Mouse (Mus musculus) left cerebral cortex, postnatal 14 days (tissue): Measurements from ENCODE around the gene Cfap298. TPM values are rescaled to one million over a fixed set of nuclear protein-coding genes. Genes with fewer than 3 reads are reported as not detected.
A peak's percentile ranks its signal among the peaks of the same experiment; 100 is the strongest.

ENCODE experiments used
- DNase-seq, 2 experiments: peaks; one replicate each; pipeline ENCODE4 v3.0.0; 2021 to 2022; ENCODE audit warnings: low spot score in 2 of 2, mixed read lengths in 1 of 2
- intact Hi-C: fragments of 180-260 bp; cut with DNase I; formaldehyde crosslinking; loops from one replicate; pipeline ENCODE4 v1.15.1; 2025
- long read RNA-seq, 2 experiments: library from polyadenylated mRNA; stranded (forward); transcript quantifications; one replicate each; pipeline ENCODE4 v2.0.0; 2021
- total RNA-seq, 2 experiments: library from RNA; stranded (reverse); gene quantifications; 2 replicates each; pipeline ENCODE4 v1.2.3; 2021

Gene Cfap298
- total RNA-seq, result 10 to 100 TPM; 34.2 to 38.7 TPM
- long read RNA-seq, experiment 1, transcript Cfap298-201 (7 exons, 1,430 nt), result major isoform, 55 of 62 reads
- long read RNA-seq, experiment 1, partial matches to known transcripts, result 3 of 62 reads
- long read RNA-seq, experiment 1, other reads (novel, unspliced or antisense), result 4 of 62 reads
- long read RNA-seq, experiment 2, transcript Cfap298-201 (7 exons, 1,430 nt), result major isoform, 38 of 47 reads
- long read RNA-seq, experiment 2, partial matches to known transcripts, result 2 of 47 reads
- long read RNA-seq, experiment 2, other reads (novel, unspliced or antisense), result 6 of 47 reads

DNA sequence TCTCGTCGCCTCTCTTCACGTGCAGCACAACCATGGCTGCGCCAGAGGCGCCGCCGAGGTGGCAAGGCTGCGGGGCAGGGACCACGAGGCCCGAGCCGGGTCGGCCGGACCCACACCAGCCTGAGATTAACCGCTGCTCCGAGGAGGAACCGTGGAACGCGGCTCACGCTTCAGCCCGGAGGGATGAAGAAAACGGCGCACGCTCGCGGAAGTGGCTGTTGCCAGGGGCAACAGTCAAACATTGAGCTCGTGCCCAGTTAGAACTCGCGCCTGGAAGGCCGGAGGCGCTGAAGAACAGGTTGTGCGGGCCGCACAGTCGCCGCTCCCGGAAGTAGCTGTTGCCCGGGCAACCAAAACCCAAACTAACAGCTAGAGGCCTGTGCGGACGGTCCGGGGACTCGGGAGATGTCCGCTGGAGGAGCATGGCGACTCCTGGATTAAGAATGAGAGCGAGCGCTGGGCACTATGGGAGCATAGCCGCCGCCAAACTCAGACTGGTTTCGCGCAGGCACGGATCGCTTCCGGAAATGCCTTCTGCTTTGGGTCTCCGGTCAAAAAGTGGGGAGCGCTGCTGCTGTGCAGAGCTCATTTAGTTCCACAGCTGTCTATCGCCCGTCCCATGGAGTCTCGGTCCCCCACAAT lies at the start of gene Cfap298:
Gene Cfap298 (minus strand): TSS at position 428 of the 642 bp plus-strand sequence.
- peak; percentile 95 for DNase-seq
- intact Hi-C loops, result loop anchor here (5.0 kb wide), 1 partner anchor 123 kb away; the partner anchor contains the start of gene Urb1

GRCm38 (mm10) chr16:90971004-90971403 lies 36.1 kb upstream of the Cfap298 start:
- intact Hi-C loops, result no loop called here
- DNase-seq, result no peak

GRCm38 (mm10) chr16:90966241-90966640 lies 31.3 kb upstream of the Cfap298 start:
- intact Hi-C loops, result no loop called here
- DNase-seq, result no peak

- DNase-seq, result no peak
- intact Hi-C loops, result loop anchor here (5.0 kb wide), 1 partner anchor 63 kb away; no protein-coding TSS in a partner anchor
Measured at GRCm38 (mm10) chr16:90964302-90964701, 29.4 kb upstream of the Cfap298 start.

DNA sequence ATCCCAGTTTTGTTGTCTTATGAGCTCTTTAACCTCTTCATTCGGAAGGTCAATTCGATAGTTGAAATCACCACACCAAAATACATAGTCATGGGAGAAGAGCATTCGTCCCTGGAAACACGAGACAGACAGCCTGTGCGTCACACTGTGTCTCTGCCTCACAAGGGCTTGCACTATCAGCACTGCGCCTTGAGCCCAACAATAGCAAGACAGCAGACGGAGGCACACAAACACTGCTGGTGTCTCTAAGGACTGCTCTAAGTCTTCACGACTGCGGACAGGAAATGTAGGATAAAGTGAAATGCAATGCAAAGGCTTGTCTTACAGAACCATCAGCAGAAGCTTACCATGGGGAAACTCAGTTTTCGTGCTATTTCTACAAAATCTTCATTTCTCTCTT lies 29.0 kb upstream of the Cfap298 start:
- DNase-seq, result no peak
- intact Hi-C loops, result loop anchor here (2.0 to 5.0 kb wide), 2 partner anchors 19 to 63 kb away; no protein-coding TSS in a partner anchor

DNA sequence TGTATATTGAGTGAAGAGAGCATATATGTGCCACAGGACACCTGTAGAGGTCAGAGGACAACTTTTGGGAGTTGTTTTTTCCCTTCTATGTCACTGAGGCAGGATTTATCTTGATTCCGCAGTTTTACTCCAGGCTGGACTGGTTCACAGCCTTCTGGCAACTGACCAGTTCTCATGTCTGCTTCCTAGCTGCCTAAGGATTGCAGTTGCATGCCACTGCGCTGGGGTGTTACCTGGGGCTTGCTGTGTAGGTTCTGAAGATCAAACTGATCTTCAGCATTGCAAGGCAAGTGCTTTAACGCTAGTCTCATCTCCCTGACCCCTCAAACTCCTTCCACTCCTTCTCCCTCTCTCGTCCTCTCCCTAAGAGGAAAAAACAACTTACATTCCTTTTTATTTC lies 28.3 kb upstream of the Cfap298 start:
- no peak for DNase-seq
- intact Hi-C loops, result loop anchor here (2.0 to 5.0 kb wide), 2 partner anchors 18 to 64 kb away; no protein-coding TSS in a partner anchor

DNA sequence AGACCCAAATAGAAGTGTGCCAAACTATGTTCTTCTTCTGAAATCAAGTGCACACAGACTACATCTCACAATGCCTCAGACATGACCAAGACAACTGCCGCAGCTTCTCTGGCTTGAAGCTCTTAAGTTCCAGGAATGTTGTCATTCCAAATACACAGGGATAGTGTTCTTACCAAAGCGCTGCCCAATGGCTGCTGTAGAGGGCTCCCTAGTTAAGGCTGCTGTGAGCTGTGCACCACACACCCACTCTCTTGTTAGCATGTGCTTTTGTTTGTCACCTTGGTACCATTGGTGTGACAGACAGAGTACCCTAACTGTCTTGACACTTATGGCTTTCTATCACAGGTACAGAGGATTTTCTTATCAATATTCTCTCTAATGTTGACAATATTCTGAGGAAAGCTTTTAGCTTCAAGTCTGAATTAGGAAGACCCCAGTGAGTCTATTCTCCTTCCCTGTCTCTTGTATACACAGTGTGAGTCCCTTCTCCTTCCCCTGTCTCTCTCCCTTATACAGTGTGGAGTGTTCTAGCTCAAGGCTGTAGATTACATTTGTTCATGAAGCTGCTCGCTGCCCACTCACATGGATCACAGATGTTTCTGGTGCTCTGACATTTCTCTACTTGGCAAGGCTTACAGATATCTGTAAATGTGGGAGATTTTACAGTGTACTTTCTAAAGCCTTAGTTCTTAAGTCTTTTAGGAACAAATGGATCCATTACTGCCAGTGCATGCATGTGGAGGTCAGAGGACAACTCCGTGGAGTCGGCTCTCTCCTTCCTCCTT lies 23.6 kb upstream of the Cfap298 start:
- peak; percentile 35 to 70 for DNase-seq
- intact Hi-C loops, result no loop called here

GRCm38 (mm10) chr16:90955494-90955893 lies 20.6 kb upstream of the Cfap298 start:
- DNase-seq, result no peak
- intact Hi-C loops, result no loop called here

DNA sequence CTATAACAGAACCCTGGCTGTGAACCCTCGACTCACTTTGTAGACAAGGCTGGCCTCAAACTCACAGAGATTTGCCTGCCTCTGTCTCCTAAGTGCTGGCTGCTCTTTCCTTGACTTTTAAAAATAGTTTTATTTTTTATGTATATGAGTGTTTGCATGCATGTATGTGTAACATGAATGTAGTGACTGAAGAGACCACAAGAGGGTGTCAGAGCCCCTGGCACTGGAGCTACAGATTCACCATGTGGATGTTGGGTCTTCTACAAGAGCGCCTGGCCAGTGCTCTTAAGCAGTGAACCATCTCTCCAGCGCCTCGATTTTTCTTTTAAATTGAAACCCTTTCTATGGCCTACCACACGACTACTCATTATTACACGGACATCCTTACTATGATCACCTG lies 18.9 kb upstream of the Cfap298 start:
- intact Hi-C loops, result no loop called here
- no peak for DNase-seq

GRCm38 (mm10) chr16:90953147-90953546 lies 18.2 kb upstream of the Cfap298 start:
- intact Hi-C loops, result no loop called here
- DNase-seq, result no peak

DNA sequence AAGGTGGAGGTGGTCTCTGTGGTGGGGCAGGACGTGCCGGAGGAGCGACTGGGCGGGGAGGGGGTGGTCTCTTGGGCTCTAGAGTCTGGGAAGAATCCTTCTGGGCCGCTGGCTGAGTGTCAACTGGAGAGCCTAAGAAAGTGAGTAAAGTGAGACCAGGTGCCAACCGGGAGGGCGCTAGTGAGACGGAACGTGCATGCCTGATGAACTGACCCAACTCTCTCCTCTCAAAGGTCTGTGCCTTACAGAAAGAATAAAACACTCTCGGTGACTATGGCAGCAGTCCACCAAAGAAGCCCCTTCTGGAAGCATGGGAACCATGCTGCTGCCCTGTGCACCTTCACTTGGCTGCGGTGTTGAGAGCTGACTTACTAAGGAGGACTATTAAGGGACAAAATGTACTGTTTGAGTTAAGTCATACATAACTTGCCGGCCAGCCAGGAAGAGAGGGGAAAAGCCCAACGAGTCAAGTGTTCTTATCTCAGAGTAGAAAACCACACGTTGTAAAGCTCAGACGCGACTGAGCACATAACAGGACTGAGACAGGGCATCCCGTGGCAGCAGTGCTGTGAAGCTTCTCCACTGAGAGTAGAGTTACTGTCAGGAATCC lies 15.5 kb upstream of the Cfap298 start:
- intact Hi-C loops, result no loop called here
- DNase-seq, result no peak

DNA sequence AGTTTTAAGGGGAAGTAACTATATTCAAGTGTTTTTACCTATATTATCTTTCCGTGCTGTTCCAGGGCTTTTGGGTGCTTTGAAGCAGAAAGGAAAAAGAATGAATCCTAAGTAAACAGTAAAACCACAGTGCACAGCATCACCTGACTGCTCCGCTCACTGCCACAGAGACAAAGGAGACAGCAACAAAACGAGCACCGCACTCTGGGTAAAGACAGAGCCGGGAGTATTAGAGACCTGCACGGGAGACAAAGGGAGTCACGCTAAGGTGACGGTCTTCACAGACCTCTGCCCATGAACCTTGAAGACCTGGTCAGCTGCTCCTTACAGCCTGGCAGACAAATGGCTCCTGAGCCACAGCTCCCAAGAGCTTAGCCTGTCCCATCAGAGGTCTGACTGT lies 12.1 kb upstream of the Cfap298 start:
- DNase-seq, result no peak
- intact Hi-C loops, result no loop called here

- no peak for DNase-seq
- intact Hi-C loops, result no loop called here
Measured at GRCm38 (mm10) chr16:90941246-90941645, 6.3 kb upstream of the Cfap298 start.

GRCm38 (mm10) chr16:90934193-90934686 lies 674 bp downstream of the Cfap298 start:
- intact Hi-C loops, result loop anchor here (5.0 kb wide), 1 partner anchor 122 kb away; the partner anchor contains the start of gene Urb1
- peak in 1 of 2 experiments; percentile 63 for DNase-seq

GRCm38 (mm10) chr16:90933534-90934176 lies 1.3 kb downstream of the Cfap298 start:
- DNase-seq, result no peak
- intact Hi-C loops, result loop anchor here (5.0 kb wide), 1 partner anchor 121 kb away; the partner anchor contains the start of gene Urb1

DNA sequence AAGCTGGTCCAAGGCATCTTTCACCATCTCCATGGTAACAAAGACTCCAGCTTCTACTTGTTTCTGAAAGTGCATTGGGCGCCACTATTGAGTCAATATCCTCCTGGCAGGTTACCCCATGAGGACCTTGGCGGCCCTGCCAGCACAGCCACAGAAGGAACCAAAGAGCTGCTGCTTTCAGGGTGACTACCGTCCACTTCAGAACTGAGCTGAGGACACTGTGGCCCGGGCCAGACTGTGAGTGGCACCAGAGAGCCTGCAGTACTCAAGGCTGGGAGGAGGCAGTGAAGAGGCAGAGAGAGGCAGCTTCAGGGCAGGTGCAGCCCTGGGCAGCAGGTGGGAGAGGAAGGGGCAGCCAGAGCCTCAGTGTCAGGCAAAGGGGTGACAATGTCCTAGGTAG lies 7.5 kb downstream of the Cfap298 start:
- intact Hi-C loops, result loop anchor here (5.0 to 10.0 kb wide), 2 partner anchors 95 to 603 kb away; no protein-coding TSS in a partner anchor
- DNase-seq, result no peak

DNA sequence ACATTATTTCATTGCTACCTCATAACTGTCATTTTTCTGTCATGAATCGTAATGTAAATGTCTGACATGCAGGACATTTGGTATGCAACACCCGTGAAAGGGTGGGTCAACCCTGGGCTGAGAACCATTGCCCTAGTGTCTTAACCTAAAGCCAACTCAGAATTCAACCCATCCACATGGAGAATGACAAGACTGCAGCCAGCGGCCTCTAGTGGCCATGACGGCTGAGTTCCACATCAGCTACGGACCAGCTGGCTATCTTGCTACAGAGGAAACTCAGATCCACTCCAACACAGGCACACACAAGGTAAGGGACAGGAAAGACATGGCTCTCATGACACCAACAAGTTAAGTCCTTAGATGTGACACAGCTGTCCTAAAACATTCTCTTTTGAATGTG lies 9.5 kb downstream of the Cfap298 start:
- DNase-seq, result peak; percentile 69 to 79
- intact Hi-C loops, result loop anchor here (5.0 to 10.0 kb wide), 2 partner anchors 93 to 601 kb away; no protein-coding TSS in a partner anchor

GRCm38 (mm10) chr16:90924606-90925370 lies 10.1 kb downstream of the Cfap298 start:
- no peak for DNase-seq
- intact Hi-C loops, result loop anchor here (5.0 to 10.0 kb wide), 2 partner anchors 92 to 600 kb away; no protein-coding TSS in a partner anchor
